Mouse (Mus musculus) stomach, postnatal 0 days (tissue): ENCODE data around the gene Wdr60. TPM values are rescaled to one million over a fixed set of nuclear protein-coding genes. Genes with fewer than 3 reads are reported as not detected.

Experiments used
- ATAC-seq: fragments of 200-750 bp; cut with Nextera tagmentation; 2 replicates; pipeline ENCODE4 v1.8.0; 2017; ENCODE audit not compliant: low FRiP score, low TSS enrichment
- DNase-seq: peaks from one replicate; pipeline ENCODE4 v3.0.0-alpha.2; 2016; ENCODE audit warnings: low spot score
- H3K27ac ChIP-seq: fragments of 300-500 bp; sonication (generic); replicated peaks from 2 replicates; pipeline ENCODE4 v1.5.1; 2014; ENCODE audit warnings: mild to moderate bottlenecking, control low read depth
- H3K27me3 ChIP-seq: fragments of 300-500 bp; sonication (generic); 2 replicates; pipeline ENCODE4 v1.6.1; 2014; ENCODE audit warnings: low read length; ENCODE audit not compliant: control insufficient read depth, insufficient read depth
- H3K36me3 ChIP-seq: fragments of 300-500 bp; sonication (generic); 2 replicates; pipeline ENCODE4 v1.6.1; 2014; ENCODE audit warnings: low read length, mixed read lengths; ENCODE audit not compliant: control insufficient read depth, insufficient read depth
- H3K4me1 ChIP-seq: fragments of 300-500 bp; sonication (generic); replicated peaks from 2 replicates; pipeline ENCODE4 v1.6.1; 2014; ENCODE audit warnings: antibody characterized with exemption; ENCODE audit not compliant: control insufficient read depth, insufficient read depth
- H3K4me2 ChIP-seq: fragments of 300-500 bp; sonication (generic); replicated peaks from 2 replicates; pipeline ENCODE4 v1.6.1; 2014; ENCODE audit warnings: low read depth, mild to moderate bottlenecking, control low read depth, moderate library complexity
- H3K4me3 ChIP-seq: fragments of 300-500 bp; sonication (generic); 2 replicates; pipeline ENCODE4 v1.5.1; 2014; ENCODE audit warnings: low read depth, low read length, control low read depth
- H3K9ac ChIP-seq: fragments of 300-500 bp; sonication (generic); 2 replicates; pipeline ENCODE4 v1.6.1; 2014; ENCODE audit warnings: mild to moderate bottlenecking, low read length, control low read depth, mixed read lengths
- H3K9me3 ChIP-seq: fragments of 300-500 bp; sonication (generic); 2 replicates; pipeline ENCODE4 v1.6.1; 2016; ENCODE audit warnings: low read length; ENCODE audit not compliant: control insufficient read depth
- CTCF ChIP-seq: IDR thresholded peaks from 2 replicates; pipeline ENCODE4 v1.5.1; 2016; ENCODE audit warnings: antibody characterized with exemption, low read depth, mild to moderate bottlenecking, moderate library complexity
- EP300 ChIP-seq: optimal IDR thresholded peaks from 2 replicates; pipeline ENCODE3; 2016; ENCODE audit warnings: antibody characterized with exemption
- WGBS: fragments of 180-500 bp; shearing (Covaris S2); extraction: QIAGEN DNeasy Blood & Tissue Kit; methylation state at CpG from one replicate; pipeline ENCODE4 v1.1.7; 2014; 5-methylcytosine and 5-hydroxymethylcytosine counted together
- polyA plus RNA-seq: library from polyadenylated mRNA; unstranded; fragments of >200 nt; fragmentation: Nextera tagmentation; extraction: Ambion mirVana; gene quantifications from 2 replicates; pipeline ENCODE4 v1.2.1, GENCODE M21; 2015

Gene Wdr60
- polyA plus RNA-seq, 1 experiment from 2014 or later, result 8.5 TPM

GRCm38 (mm10) chr12:116258321-116258720, 4.5 kb downstream of the Wdr60 start:
- WGBS, result 70% methylated on average over 2 of the region's 2 CpGs
- H3K27ac ChIP-seq, result no peak overlapping the region

GRCm38 (mm10) chr12:116255636-116256035, 7.2 kb downstream of the Wdr60 start:
- no peaks in the 10 kb centered on the region for H3K4me1 ChIP-seq
- no peak overlapping the region for H3K27ac ChIP-seq
- H3K27me3 ChIP-seq, result no peaks in the 10 kb centered on the region
- H3K9ac ChIP-seq, result no peak overlapping the region
- no peak overlapping the region for H3K4me2 ChIP-seq
- no peaks in the 10 kb centered on the region for H3K9me3 ChIP-seq
- DNase-seq (no peak), ATAC-seq (no peak)
- WGBS, result 84% methylated on average over 11 of the region's 11 CpGs
- no peaks in the 10 kb centered on the region for H3K36me3 ChIP-seq
- H3K4me3 ChIP-seq, result no peak overlapping the region
- TF ChIP-seq CTCF (no peak), EP300 (no peak)

More at GRCm38 (mm10) chr12:116258321-116258720, 4.5 kb downstream of the Wdr60 start:
- Histone ChIP-seq H3K9me3 (no peaks in the 10 kb centered on the region), H3K4me2 (no peak overlapping the region), H3K27me3 (no peaks in the 10 kb centered on the region), H3K36me3 (no peaks in the 10 kb centered on the region), H3K4me3 (no peak overlapping the region), H3K4me1 (no peaks in the 10 kb centered on the region), H3K9ac (no peak overlapping the region)
- no peak for ATAC-seq
- no peak for TF ChIP-seq CTCF
- no peak for DNase-seq

DNA sequence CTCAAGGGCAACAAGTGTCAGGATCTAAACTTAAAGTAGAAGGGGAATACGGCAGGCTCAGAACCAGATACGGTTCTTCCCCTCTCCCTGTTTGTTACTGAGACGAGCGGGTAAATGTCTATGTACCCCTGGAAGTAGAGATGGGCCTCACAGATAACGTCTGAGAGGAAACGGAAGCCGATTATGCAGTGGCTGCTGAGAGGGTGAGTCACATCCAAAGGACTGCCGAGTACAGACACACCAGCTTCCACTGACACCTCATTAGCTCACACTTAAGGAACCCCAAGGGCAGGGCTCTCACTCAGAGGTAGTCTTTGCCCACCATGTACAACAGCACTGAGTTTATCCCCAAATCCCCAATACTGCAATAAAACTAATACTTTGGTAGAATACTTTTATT, 8.2 kb downstream of the Wdr60 start:
- H3K9me3 ChIP-seq, result no peaks in the 10 kb centered on the region
- no peak overlapping the region for H3K9ac ChIP-seq
- no peak overlapping the region for H3K4me2 ChIP-seq
- no peaks in the 10 kb centered on the region for H3K36me3 ChIP-seq
- H3K27me3 ChIP-seq, result no peaks in the 10 kb centered on the region
- DNase-seq (no peak), ATAC-seq (no peak)
- H3K27ac ChIP-seq, result no peak overlapping the region
- no peak overlapping the region for H3K4me3 ChIP-seq
- no peak for TF ChIP-seq CTCF
- no peak for TF ChIP-seq EP300
- WGBS, result 52% methylated on average over 8 of the region's 8 CpGs
- H3K4me1 ChIP-seq, result no peaks in the 10 kb centered on the region

- Histone ChIP-seq H3K4me1 (no peaks in the 10 kb centered on the region), H3K4me2 (no peak overlapping the region), H3K36me3 (peaks cover 3% of the 10 kb centered on the region; the same call in 1 of the 2 replicates), H3K27ac (no peak overlapping the region), H3K27me3 (no peaks in the 10 kb centered on the region), H3K9ac (no peak overlapping the region), H3K4me3 (no peak overlapping the region), H3K9me3 (no peaks in the 10 kb centered on the region)
- no peak for ATAC-seq
- DNase-seq, result no peak
- no peak for TF ChIP-seq EP300
- no peak for TF ChIP-seq CTCF
- 79% methylated on average over 1 of the region's 1 CpGs for WGBS
These were observed 18.2 kb downstream of the Wdr60 start for GRCm38 (mm10) chr12:116244601-116245000.

GRCm38 (mm10) chr12:116238803-116239202, 24.0 kb downstream of the Wdr60 start:
- H3K4me3 ChIP-seq, result no peak overlapping the region
- 78% methylated on average over 3 of the region's 3 CpGs for WGBS
- no peak for DNase-seq
- H3K4me2 ChIP-seq, result no peak overlapping the region
- TF ChIP-seq EP300 (no peak), CTCF (no peak)
- no peak overlapping the region for H3K9ac ChIP-seq
- H3K36me3 ChIP-seq, result no peaks in the 10 kb centered on the region
- no peak overlapping the region for H3K27ac ChIP-seq
- no peak for ATAC-seq
- H3K27me3 ChIP-seq, result no peaks in the 10 kb centered on the region
- no peaks in the 10 kb centered on the region for H3K9me3 ChIP-seq
- no peaks in the 10 kb centered on the region for H3K4me1 ChIP-seq

DNA sequence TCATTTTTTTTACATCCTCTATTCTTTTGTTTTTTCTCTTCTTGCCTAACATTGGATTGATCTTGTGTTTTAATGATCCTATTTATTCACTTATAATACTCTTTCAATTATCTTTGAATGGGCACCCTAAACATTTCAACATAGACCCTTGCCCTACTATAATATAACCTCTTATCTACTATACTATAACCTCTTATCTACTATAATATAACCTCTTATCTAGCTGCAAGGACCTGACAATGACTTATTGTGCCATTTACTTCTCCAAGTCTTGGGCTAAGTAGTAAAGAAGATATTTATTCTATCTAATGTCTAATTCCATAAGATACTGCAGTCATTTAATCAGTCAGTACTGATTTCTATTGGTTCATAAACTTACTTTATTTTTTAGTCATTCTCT, 24.5 kb downstream of the Wdr60 start:
- Histone ChIP-seq H3K4me3 (no peak overlapping the region), H3K4me1 (no peaks in the 10 kb centered on the region), H3K36me3 (no peaks in the 10 kb centered on the region), H3K27ac (no peak overlapping the region), H3K9ac (no peak overlapping the region), H3K27me3 (no peaks in the 10 kb centered on the region), H3K4me2 (no peak overlapping the region), H3K9me3 (no peaks in the 10 kb centered on the region)
- no peak for ATAC-seq
- DNase-seq, result no peak
- TF ChIP-seq EP300, result no peak
- TF ChIP-seq CTCF, result no peak
